Mouse (Mus musculus): ENCODE results near the gene Zfp786. TPM values are rescaled to one million over a fixed set of nuclear protein-coding genes. Genes with fewer than 3 reads are reported as not detected.

Zfp786 gene
- 0.34 TPM for polyA plus RNA-seq (2014; fragmentation: Illumina TruSeq; extraction: RNeasy Lipid Tissue Mini Kit (QIAGEN cat#74804); ENCODE audit: insufficient read depth, low read depth, low replicate concordance)

GRCm38 (mm10) chr6:47830104-47831078, at the start of gene Zfp786:
Zfp786 (minus strand) TSS chr6:47830867.

GRCm38 (mm10) chr6:47877058-47877457, 46.4 kb upstream of the Zfp786 start, which contains the start of gene Zfp282:
Zfp282 (plus strand) TSS chr6:47877204.

GRCm38 (mm10) chr6:47835482-47835983, 4.9 kb upstream of the Zfp786 start, which contains the start of gene Zfp398:
Zfp398 (plus strand) TSS chr6:47835661.

GRCm38 (mm10) chr6:47813257-47813878, 17.3 kb downstream of the Zfp786 start, which contains the start of gene Pdia4:
Pdia4 (minus strand) TSS chr6:47813430.

Other genes with a start within 250 kb of the Zfp786 start
- gene Ezh2, start 235.5 kb downstream of the Zfp786 start, polyA plus RNA-seq (2014; fragmentation: Illumina TruSeq; extraction: RNeasy Lipid Tissue Mini Kit (QIAGEN cat#74804); ENCODE audit: insufficient read depth, low read depth, low replicate concordance): 7.8 TPM
- 62.2 TPM for gene Pdia4, start 17.4 kb downstream of the Zfp786 start, polyA plus RNA-seq (2014; fragmentation: Illumina TruSeq; extraction: RNeasy Lipid Tissue Mini Kit (QIAGEN cat#74804); ENCODE audit: insufficient read depth, low read depth, low replicate concordance)
- 2.2 TPM for gene Zfp398, start 4.8 kb upstream of the Zfp786 start, polyA plus RNA-seq (2014; fragmentation: Illumina TruSeq; extraction: RNeasy Lipid Tissue Mini Kit (QIAGEN cat#74804); ENCODE audit: insufficient read depth, low read depth, low replicate concordance)
- gene Zfp282, start 46.3 kb upstream of the Zfp786 start, polyA plus RNA-seq (2014; fragmentation: Illumina TruSeq; extraction: RNeasy Lipid Tissue Mini Kit (QIAGEN cat#74804); ENCODE audit: insufficient read depth, low read depth, low replicate concordance): 3.3 TPM
- gene Zfp212, start 89.6 kb upstream of the Zfp786 start, polyA plus RNA-seq (2014; fragmentation: Illumina TruSeq; extraction: RNeasy Lipid Tissue Mini Kit (QIAGEN cat#74804); ENCODE audit: insufficient read depth, low read depth, low replicate concordance): 10.7 TPM
- gene Zfp956, start 122.5 kb upstream of the Zfp786 start, polyA plus RNA-seq (2014; fragmentation: Illumina TruSeq; extraction: RNeasy Lipid Tissue Mini Kit (QIAGEN cat#74804); ENCODE audit: insufficient read depth, low read depth, low replicate concordance): 3.2 TPM
- gene Zfp777, start 218.0 kb upstream of the Zfp786 start, polyA plus RNA-seq (2014; fragmentation: Illumina TruSeq; extraction: RNeasy Lipid Tissue Mini Kit (QIAGEN cat#74804); ENCODE audit: insufficient read depth, low read depth, low replicate concordance): 9.3 TPM

Data from lung, adult 10 weeks (tissue).